Mouse (Mus musculus) heart, adult 2 months (tissue): ENCODE results near the gene Adamts16.

Source experiments
- CTCF ChIP-seq: fragments of 200-600 bp; IDR thresholded peaks from 2 replicates; pipeline ENCODE4 v1.8.1; 2022; ENCODE audit warnings: antibody characterized with exemption, mild to moderate bottlenecking, moderate library complexity
- EP300 ChIP-seq: fragments of 200-500 bp; IDR thresholded peaks from 2 replicates; pipeline ENCODE4 v1.6.1; 2011; ENCODE audit warnings: low read depth, low read length, control low read depth; ENCODE audit not compliant: insufficient read depth
- POLR2A ChIP-seq: fragments of 200-500 bp; IDR thresholded peaks from 2 replicates; pipeline ENCODE4 v1.6.1; 2011; ENCODE audit warnings: mild to moderate bottlenecking, low read depth, low read length, control low read depth; ENCODE audit not compliant: insufficient read depth

GRCm38 (mm10) chr13:70876648-70877549 is 35.3 kb upstream of the Adamts16 start:
- no peak for TF ChIP-seq POLR2A
- TF ChIP-seq CTCF = no peak
- TF ChIP-seq EP300 = no peak
